Mouse (Mus musculus): ENCODE results near the gene Prkd2. TPM values are rescaled to one million over a fixed set of nuclear protein-coding genes. Genes with fewer than 3 reads are reported as not detected.
A peak's percentile ranks its signal among the peaks of the same experiment; 100 is the strongest.

The Prkd2 gene
- total and polyA plus RNA-seq, 2 experiments from 2014 or later: 4.3 TPM

DNA sequence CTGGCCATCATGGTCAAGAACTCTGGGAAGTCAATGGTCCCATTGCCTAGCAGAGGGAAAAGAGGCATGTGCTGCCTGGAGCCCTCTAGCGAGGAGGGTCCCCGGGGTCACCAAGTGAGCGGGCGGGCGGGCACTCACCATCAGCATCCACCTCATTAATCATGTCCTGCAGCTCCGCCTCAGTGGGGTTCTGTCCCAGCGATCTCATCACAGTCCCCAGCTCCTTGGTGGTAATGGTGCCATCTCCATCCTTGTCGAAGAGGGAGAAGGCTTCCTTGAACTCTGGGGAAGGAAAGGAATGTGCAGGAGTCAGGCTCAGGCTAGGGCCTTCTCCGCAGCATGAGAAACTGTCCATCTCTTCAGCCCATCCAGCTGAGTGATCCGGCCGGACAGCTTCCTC is 74.7 kb downstream of the Prkd2 start:
- 56% methylated on average over 11 of the region's 11 CpGs for WGBS
- no peak overlapping the region for H3K9ac ChIP-seq (replicated peaks; ENCODE audit: low read length)
- ATAC-seq: no peak
- no peak for DNase-seq (ENCODE audit: low spot score)
- H3K36me3 ChIP-seq (ENCODE audit: insufficient read depth, low read length): peaks cover 41% of the 10 kb centered on the region
- H3K4me1 ChIP-seq (ENCODE audit: insufficient read depth, low read length): peaks cover 26% of the 10 kb centered on the region
- no peak for TF ChIP-seq CTCF (IDR thresholded peaks at IDR 0.05; ENCODE audit: low read depth)
- peak overlapping the region; percentile 54; the same call in 1 of the 2 replicates for H3K27ac ChIP-seq
- no peak overlapping the region for H3K4me3 ChIP-seq (ENCODE audit: low read length)
- no peaks in the 10 kb centered on the region for H3K9me3 ChIP-seq (ENCODE audit: low read length)
- no peaks in the 10 kb centered on the region for H3K27me3 ChIP-seq (ENCODE audit: insufficient read depth, low read length)
- H3K4me2 ChIP-seq (ENCODE audit: low read depth, low read length): no peak overlapping the region

- H3K27me3 ChIP-seq (ENCODE audit: insufficient read depth, low read length): no peaks in the 10 kb centered on the region
- H3K27ac ChIP-seq: peak overlapping the region; percentile 45; the same call in 1 of the 2 replicates
- ATAC-seq (peak; percentile 18; the same call in 1 of the 2 replicates), DNase-seq (ENCODE audit: low spot score) (peak; percentile 59)
- TF ChIP-seq CTCF (IDR thresholded peaks at IDR 0.05; ENCODE audit: low read depth): no peak
- no peaks in the 10 kb centered on the region for H3K9me3 ChIP-seq (ENCODE audit: low read length)
- H3K9ac ChIP-seq (replicated peaks; ENCODE audit: low read length): no peak overlapping the region; the same call in 1 of the 2 replicates
- no peak overlapping the region for H3K4me3 ChIP-seq (ENCODE audit: low read length)
- H3K4me2 ChIP-seq (ENCODE audit: low read depth, low read length): no peak overlapping the region
- H3K36me3 ChIP-seq (ENCODE audit: insufficient read depth, low read length): peaks cover 41% of the 10 kb centered on the region
- 32% methylated on average over 9 of the region's 9 CpGs for WGBS
- H3K4me1 ChIP-seq (ENCODE audit: insufficient read depth, low read length): peaks cover 26% of the 10 kb centered on the region
Observed at GRCm38 (mm10) chr7:16918014-16918413, 75.3 kb downstream of the Prkd2 start.

DNA sequence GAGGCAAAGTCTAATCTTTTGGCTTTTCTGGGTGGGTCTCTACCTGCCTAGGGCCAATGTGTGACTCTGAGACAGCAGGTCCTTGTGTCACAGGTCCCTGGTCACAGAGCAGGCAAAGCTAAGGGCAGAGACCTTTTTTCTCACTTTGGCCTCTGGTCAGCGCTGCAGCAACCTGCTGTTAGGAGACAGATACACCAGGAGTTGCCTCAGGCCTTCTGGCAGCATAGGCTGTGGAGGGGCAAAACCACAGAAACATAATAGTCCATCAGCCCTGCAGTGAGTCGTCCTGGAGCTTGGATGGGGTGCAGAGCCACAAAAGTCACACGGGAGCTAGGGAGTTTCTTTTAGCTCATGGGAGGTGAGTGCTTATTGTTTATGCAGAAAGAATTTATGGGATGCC is 76.0 kb downstream of the Prkd2 start:
- no peaks in the 10 kb centered on the region for H3K9me3 ChIP-seq (ENCODE audit: low read length)
- TF ChIP-seq CTCF (IDR thresholded peaks at IDR 0.05; ENCODE audit: low read depth): no peak
- ATAC-seq (no peak), DNase-seq (ENCODE audit: low spot score) (no peak)
- H3K4me2 ChIP-seq (ENCODE audit: low read depth, low read length): no peak overlapping the region
- H3K27me3 ChIP-seq (ENCODE audit: insufficient read depth, low read length): no peaks in the 10 kb centered on the region
- H3K4me3 ChIP-seq (ENCODE audit: low read length): no peak overlapping the region
- WGBS: 65% methylated on average over 3 of the region's 3 CpGs
- H3K9ac ChIP-seq (replicated peaks; ENCODE audit: low read length): no peak overlapping the region; the same call in 1 of the 2 replicates
- H3K36me3 ChIP-seq (ENCODE audit: insufficient read depth, low read length): peaks cover 41% of the 10 kb centered on the region
- peak overlapping the region; percentile 45; the same call in 1 of the 2 replicates for H3K27ac ChIP-seq
- H3K4me1 ChIP-seq (ENCODE audit: insufficient read depth, low read length): peaks cover 26% of the 10 kb centered on the region

DNA sequence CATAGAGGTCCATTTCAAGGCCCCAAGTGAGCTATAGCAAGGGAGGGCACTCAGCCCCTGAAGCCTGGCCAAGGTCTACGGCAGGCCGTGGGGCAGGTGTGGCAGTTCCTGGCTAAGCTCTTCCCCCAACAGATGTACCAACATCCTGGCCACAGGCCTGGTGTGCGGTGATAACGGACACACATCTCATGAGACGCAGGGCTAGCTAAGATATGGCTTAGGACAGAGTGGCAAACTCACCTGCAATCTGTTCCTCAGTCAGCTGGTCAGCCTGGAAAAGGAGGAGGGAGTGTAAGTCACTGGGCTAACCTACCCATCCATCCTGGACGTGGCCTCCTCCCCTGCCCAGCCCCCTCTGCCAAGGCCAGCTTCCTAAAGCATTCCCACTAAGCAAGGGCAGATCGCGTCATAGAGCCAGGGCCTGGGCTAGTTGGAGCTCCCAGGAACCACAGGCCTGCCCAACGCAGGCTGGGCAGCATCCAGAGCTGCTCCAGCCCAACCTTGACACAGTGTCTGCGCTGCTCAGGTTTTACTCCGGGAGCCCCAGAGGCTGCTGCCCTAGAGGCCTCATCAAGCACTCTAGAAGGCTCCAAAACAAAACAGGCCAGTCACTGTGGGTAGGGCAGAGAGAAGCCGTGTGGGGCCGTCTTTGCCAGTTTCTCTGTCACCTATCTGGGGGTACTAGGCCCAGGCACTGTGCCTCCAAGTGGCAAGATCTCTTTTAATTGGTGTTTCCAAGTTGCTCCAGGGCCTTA is 76.9 kb downstream of the Prkd2 start:
- 60% methylated on average over 13 of the region's 13 CpGs for WGBS
- TF ChIP-seq CTCF (IDR thresholded peaks at IDR 0.05; ENCODE audit: low read depth): no peak

More for the DNA sequence above, 76.9 kb downstream of the Prkd2 start:
- H3K4me2 ChIP-seq (ENCODE audit: low read depth, low read length): peak overlapping the region; percentile 40
- no peaks in the 10 kb centered on the region for H3K9me3 ChIP-seq (ENCODE audit: low read length)
- H3K36me3 ChIP-seq (ENCODE audit: insufficient read depth, low read length): peaks cover 38% of the 10 kb centered on the region
- DNase-seq (ENCODE audit: low spot score) (no peak), ATAC-seq (no peak)
- no peaks in the 10 kb centered on the region for H3K27me3 ChIP-seq (ENCODE audit: insufficient read depth, low read length)
- peaks cover 26% of the 10 kb centered on the region for H3K4me1 ChIP-seq (ENCODE audit: insufficient read depth, low read length)
- H3K9ac ChIP-seq (replicated peaks; ENCODE audit: low read length): peak overlapping the region; percentile 28; the same call in 1 of the 2 replicates
- H3K4me3 ChIP-seq (ENCODE audit: low read length): peak overlapping the region; percentile 11; the same call in 1 of the 2 replicates
- peak overlapping the region; percentile 54 for H3K27ac ChIP-seq

Other genes starting within 250 kb of the Prkd2 start
- 131 and 146 TPM in 2 replicates for gene Arhgap35, start 227.9 kb upstream of the Prkd2 start, total RNA-seq (2014; rRNA removed)
- gene Arhgap35, start 227.9 kb upstream of the Prkd2 start, polyA plus RNA-seq (2015; fragmentation: Nextera tagmentation; extraction: Ambion mirVana): 21.2 and 24.8 TPM in 2 replicates
- gene Ceacam15, start 167.2 kb upstream of the Prkd2 start, total RNA-seq (2014; rRNA removed): not detected in 2 replicates
- gene Ceacam15, start 167.2 kb upstream of the Prkd2 start, polyA plus RNA-seq (2015; fragmentation: Nextera tagmentation; extraction: Ambion mirVana): not detected in 2 replicates
- gene Ceacam9, start 121.0 kb upstream of the Prkd2 start, total RNA-seq (2014; rRNA removed): not detected in 2 replicates
- gene Ceacam9, start 121.0 kb upstream of the Prkd2 start, polyA plus RNA-seq (2015; fragmentation: Nextera tagmentation; extraction: Ambion mirVana): 0.67 and 0.68 TPM in 2 replicates
- 556 and 619 TPM in 2 replicates for gene Ap2s1, start 104.5 kb upstream of the Prkd2 start, total RNA-seq (2014; rRNA removed)
- 501 and 524 TPM in 2 replicates for gene Ap2s1, start 104.5 kb upstream of the Prkd2 start, polyA plus RNA-seq (2015; fragmentation: Nextera tagmentation; extraction: Ambion mirVana)
- gene Slc1a5, start 61.6 kb upstream of the Prkd2 start, total RNA-seq (2014; rRNA removed): 18.1 and 19.2 TPM in 2 replicates
- 9.5 and 9.7 TPM in 2 replicates for gene Slc1a5, start 61.6 kb upstream of the Prkd2 start, polyA plus RNA-seq (2015; fragmentation: Nextera tagmentation; extraction: Ambion mirVana)
- gene Strn4, start 27.0 kb upstream of the Prkd2 start, total RNA-seq (2014; rRNA removed): 234 and 248 TPM in 2 replicates
- gene Strn4, start 27.0 kb upstream of the Prkd2 start, polyA plus RNA-seq (2015; fragmentation: Nextera tagmentation; extraction: Ambion mirVana): 128 and 141 TPM in 2 replicates
- 63.1 and 73.8 TPM in 2 replicates for gene Fkrp, start 26.2 kb upstream of the Prkd2 start, total RNA-seq (2014; rRNA removed)
- gene Fkrp, start 26.2 kb upstream of the Prkd2 start, polyA plus RNA-seq (2015; fragmentation: Nextera tagmentation; extraction: Ambion mirVana): 45.2 and 45.4 TPM in 2 replicates
- 85.9 and 95.6 TPM in 2 replicates for gene Dact3, start 32.4 kb downstream of the Prkd2 start, total RNA-seq (2014; rRNA removed)
- gene Dact3, start 32.4 kb downstream of the Prkd2 start, polyA plus RNA-seq (2015; fragmentation: Nextera tagmentation; extraction: Ambion mirVana): 7.2 TPM in 2 replicates
- gene Gng8, start 48.9 kb downstream of the Prkd2 start, total RNA-seq (2014; rRNA removed): 4.1 TPM in 1 of 2 replicates, not detected in the other
- 0.62 and 4.7 TPM in 2 replicates for gene Gng8, start 48.9 kb downstream of the Prkd2 start, polyA plus RNA-seq (2015; fragmentation: Nextera tagmentation; extraction: Ambion mirVana)
- 0.18 and 0.21 TPM in 2 replicates for gene Ptgir, start 63.6 kb downstream of the Prkd2 start, total RNA-seq (2014; rRNA removed)
- gene Ptgir, start 63.6 kb downstream of the Prkd2 start, polyA plus RNA-seq (2015; fragmentation: Nextera tagmentation; extraction: Ambion mirVana): 0.05 TPM in 2 replicates
- gene Calm3, start 81.2 kb downstream of the Prkd2 start, total RNA-seq (2014; rRNA removed): 1,865 and 2,018 TPM in 2 replicates
- 435 and 441 TPM in 2 replicates for gene Calm3, start 81.2 kb downstream of the Prkd2 start, polyA plus RNA-seq (2015; fragmentation: Nextera tagmentation; extraction: Ambion mirVana)
- 106 and 118 TPM in 2 replicates for gene Pnmal2, start 101.8 kb downstream of the Prkd2 start, total RNA-seq (2014; rRNA removed)
- 138 and 139 TPM in 2 replicates for gene Pnmal2, start 101.8 kb downstream of the Prkd2 start, polyA plus RNA-seq (2015; fragmentation: Nextera tagmentation; extraction: Ambion mirVana)
- 22.7 and 24.3 TPM in 2 replicates for gene Pnmal1, start 116.8 kb downstream of the Prkd2 start, total RNA-seq (2014; rRNA removed)
- gene Pnmal1, start 116.8 kb downstream of the Prkd2 start, polyA plus RNA-seq (2015; fragmentation: Nextera tagmentation; extraction: Ambion mirVana): 40.9 and 41.2 TPM in 2 replicates
- gene Gm42372, start 140.2 kb downstream of the Prkd2 start, total RNA-seq (2014; rRNA removed): 36.9 and 41.7 TPM in 2 replicates
- 8.2 and 8.9 TPM in 2 replicates for gene Gm42372, start 140.2 kb downstream of the Prkd2 start, polyA plus RNA-seq (2015; fragmentation: Nextera tagmentation; extraction: Ambion mirVana)
- gene Ccdc8, start 149.8 kb downstream of the Prkd2 start, total RNA-seq (2014; rRNA removed): 6.0 and 7.1 TPM in 2 replicates
- gene Ccdc8, start 149.8 kb downstream of the Prkd2 start, polyA plus RNA-seq (2015; fragmentation: Nextera tagmentation; extraction: Ambion mirVana): 3.0 and 3.6 TPM in 2 replicates
- gene Ppp5c, start 185.0 kb downstream of the Prkd2 start, total RNA-seq (2014; rRNA removed): 68.9 and 86.0 TPM in 2 replicates
- gene Ppp5c, start 185.0 kb downstream of the Prkd2 start, polyA plus RNA-seq (2015; fragmentation: Nextera tagmentation; extraction: Ambion mirVana): 140 and 143 TPM in 2 replicates
- gene Hif3a, start 219.5 kb downstream of the Prkd2 start, total RNA-seq (2014; rRNA removed): 5.7 and 22.1 TPM in 2 replicates
- gene Hif3a, start 219.5 kb downstream of the Prkd2 start, polyA plus RNA-seq (2015; fragmentation: Nextera tagmentation; extraction: Ambion mirVana): 2.5 and 3.4 TPM in 2 replicates
- 3.4 and 4.4 TPM in 2 replicates for gene Psg16, start 231.1 kb downstream of the Prkd2 start, total RNA-seq (2014; rRNA removed)
- 5.8 and 6.6 TPM in 2 replicates for gene Psg16, start 231.1 kb downstream of the Prkd2 start, polyA plus RNA-seq (2015; fragmentation: Nextera tagmentation; extraction: Ambion mirVana)